Mouse (Mus musculus) cerebellum, adult (tissue): ENCODE results near the gene Cby1.
"Not testable (repeated sequence)": the region's sequence is repeated elsewhere in the genome, so short reads cannot be mapped to it uniquely, and the experiment has no call there.

Experiments
- ATAC-seq: cut with Nextera tagmentation; 2 replicates; pipeline ENCODE4 v1.9.2; 2017; ENCODE audit warnings: mild to moderate bottlenecking, moderate library complexity, mixed read lengths; ENCODE audit not compliant: insufficient number of reproducible peaks, low FRiP score, low TSS enrichment

Gene Cby1

GRCm38 (mm10) chr15:79671828-79672348, 12.9 kb downstream of the Cby1 start:
- ATAC-seq, result not testable (repeated sequence)

- ATAC-seq, result no peak
These were observed 18.9 kb downstream of the Cby1 start for GRCm38 (mm10) chr15:79677936-79678335.

GRCm38 (mm10) chr15:79681973-79682372, 23.0 kb downstream of the Cby1 start:
- no peak for ATAC-seq

- ATAC-seq, result no peak
These were observed 24.1 kb downstream of the Cby1 start for GRCm38 (mm10) chr15:79683146-79683545.

GRCm38 (mm10) chr15:79683707-79684465, 24.9 kb downstream of the Cby1 start:
- no peak for ATAC-seq

- ATAC-seq, result no peak
These were observed 25.6 kb downstream of the Cby1 start for GRCm38 (mm10) chr15:79684616-79685015.

- no peak for ATAC-seq
These were observed 26.2 kb downstream of the Cby1 start for GRCm38 (mm10) chr15:79685141-79685641.

- no peak for ATAC-seq
These were observed 27.3 kb downstream of the Cby1 start for GRCm38 (mm10) chr15:79686046-79686869.

- no peak for ATAC-seq
These were observed 28.2 kb downstream of the Cby1 start for GRCm38 (mm10) chr15:79687175-79687574.

GRCm38 (mm10) chr15:79687646-79688267, 28.8 kb downstream of the Cby1 start, which contains the start of gene Josd1:
Gene Josd1 (minus strand): TSS chr15:79687919.
- ATAC-seq, result peak; percentile 64

- ATAC-seq, result no peak
These were observed 29.4 kb downstream of the Cby1 start for GRCm38 (mm10) chr15:79688268-79688956.

- no peak for ATAC-seq
These were observed 30.8 kb downstream of the Cby1 start for GRCm38 (mm10) chr15:79689662-79690425.

- ATAC-seq, result peak; percentile 91
These were observed 31.5 kb downstream of the Cby1 start, which contains the start of gene Gtpbp1 for GRCm38 (mm10) chr15:79690426-79691022. Gene Gtpbp1 (plus strand): TSS chr15:79690845.

GRCm38 (mm10) chr15:79691023-79691508, 32.1 kb downstream of the Cby1 start:
- peak; percentile 2; the same call in 1 of the 2 replicates for ATAC-seq

- no peak for ATAC-seq
These were observed 33.3 kb downstream of the Cby1 start for GRCm38 (mm10) chr15:79692334-79692733.

- no peak for ATAC-seq
These were observed 34.7 kb downstream of the Cby1 start for GRCm38 (mm10) chr15:79693740-79694139.

GRCm38 (mm10) chr15:79694512-79694911, 35.5 kb downstream of the Cby1 start:
- ATAC-seq, result no peak

- ATAC-seq, result no peak
These were observed 36.5 kb downstream of the Cby1 start for GRCm38 (mm10) chr15:79695516-79695915.

- no peak for ATAC-seq
These were observed 37.5 kb downstream of the Cby1 start for GRCm38 (mm10) chr15:79696508-79696907.
